Mouse (Mus musculus) kidney, embryonic 15.5 days (tissue): Measurements from ENCODE around the gene Elk4. TPM values are rescaled to one million over a fixed set of nuclear protein-coding genes. Genes with fewer than 3 reads are reported as not detected.

Experiments used
- ATAC-seq: fragments of 200-750 bp; cut with Nextera tagmentation; replicated peaks from 2 replicates; pipeline ENCODE4 v1.8.0; 2017; ENCODE audit warnings: moderate TSS enrichment; ENCODE audit not compliant: low FRiP score
- H3K27ac ChIP-seq: fragments of 300-500 bp; sonication (generic); 2 replicates; pipeline ENCODE4 v1.5.1; 2015; ENCODE audit warnings: mild to moderate bottlenecking, inconsistent platforms
- H3K27me3 ChIP-seq: fragments of 300-500 bp; sonication (generic); 2 replicates; pipeline ENCODE4 v1.6.1; 2015; ENCODE audit warnings: inconsistent platforms
- H3K36me3 ChIP-seq: fragments of 300-500 bp; sonication (generic); 2 replicates; pipeline ENCODE4 v1.6.1; 2015; ENCODE audit warnings: inconsistent platforms
- H3K4me1 ChIP-seq: fragments of 300-500 bp; sonication (generic); 2 replicates; pipeline ENCODE4 v1.6.1; 2015; ENCODE audit warnings: inconsistent platforms
- H3K4me2 ChIP-seq: fragments of 300-500 bp; sonication (generic); 2 replicates; pipeline ENCODE4 v1.6.1; 2015; ENCODE audit warnings: moderate library complexity, mild to moderate bottlenecking, inconsistent platforms
- H3K4me3 ChIP-seq: fragments of 300-500 bp; sonication (generic); replicated peaks from 2 replicates; pipeline ENCODE4 v1.5.1; 2015; ENCODE audit warnings: mild to moderate bottlenecking, inconsistent platforms
- H3K9ac ChIP-seq: fragments of 300-500 bp; sonication (generic); 2 replicates; pipeline ENCODE4 v1.6.1; 2015; ENCODE audit warnings: mild to moderate bottlenecking, inconsistent platforms
- H3K9me3 ChIP-seq: fragments of 300-500 bp; sonication (generic); replicated peaks from 2 replicates; pipeline ENCODE4 v1.6.1; 2016; ENCODE audit warnings: inconsistent platforms
- WGBS: fragments of 180-500 bp; shearing (Covaris S2); methylation state at CpG from one replicate; pipeline ENCODE4 v1.1.7; 2015; ENCODE audit warnings: mixed read lengths; 5-methylcytosine and 5-hydroxymethylcytosine counted together
- polyA plus RNA-seq: library from polyadenylated mRNA; unstranded; fragments of >200 nt; fragmentation: Nextera tagmentation; extraction: Ambion mirVana; gene quantifications from 2 replicates; pipeline ENCODE4 v1.2.1, GENCODE M21; 2015

Gene Elk4
- polyA plus RNA-seq, 1 experiment from 2014 or later, result 24.1 TPM

DNA sequence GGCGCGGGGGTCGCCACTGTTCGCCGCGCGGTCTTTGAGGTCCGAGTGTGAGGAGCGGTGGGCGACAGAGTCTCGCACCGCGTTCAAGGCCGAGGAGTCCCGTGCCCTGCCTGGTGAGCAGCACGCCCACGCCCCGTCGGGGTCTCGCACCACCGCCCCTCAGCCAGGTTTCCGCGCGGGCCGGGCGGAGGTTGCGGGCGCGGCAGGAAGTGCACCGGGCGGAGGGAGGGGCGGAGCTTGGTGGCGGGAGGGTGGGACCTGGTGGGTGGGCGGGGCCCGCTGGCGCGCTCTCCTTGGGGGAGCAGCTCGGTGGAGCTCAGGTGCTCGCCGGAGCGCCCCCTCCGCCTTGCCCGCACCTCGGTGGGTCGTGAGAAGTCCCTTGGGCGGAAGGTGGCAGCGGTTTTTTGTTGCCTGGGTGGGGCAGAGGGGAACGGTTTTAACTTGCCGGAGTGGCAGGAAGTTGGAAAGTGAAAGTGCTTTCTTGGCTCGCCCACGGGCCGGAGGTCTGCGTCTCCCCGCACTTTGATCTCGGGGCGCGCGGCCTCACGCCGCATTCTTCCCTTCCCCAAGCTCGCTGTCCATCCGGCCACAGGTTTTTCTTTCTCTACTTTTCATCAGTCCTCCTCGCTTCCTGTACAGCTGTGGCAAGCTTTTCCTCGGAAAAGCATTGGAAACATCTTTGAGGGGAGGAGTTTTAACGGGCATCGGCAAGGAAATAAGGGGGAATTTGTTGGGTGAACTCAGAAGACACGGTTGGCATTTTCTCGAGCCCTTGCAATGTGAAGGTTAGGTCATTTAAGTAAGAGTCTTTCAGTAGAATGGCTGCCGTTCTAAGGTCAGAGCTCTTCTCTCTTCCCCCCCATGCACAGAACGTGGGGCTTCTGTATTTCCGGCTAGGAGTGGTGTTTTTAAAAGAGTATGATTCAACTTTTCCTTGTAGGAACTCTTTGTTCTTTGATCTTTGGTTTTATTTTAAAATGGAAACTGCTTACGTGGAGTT is 721 bp downstream of the Elk4 start:
- WGBS, result under 1% methylated on average over 70 of the region's 72 CpGs
- H3K4me3 ChIP-seq, result peak overlapping the region; percentile 86
- H3K27ac ChIP-seq, result peak overlapping the region; percentile 100
- H3K9ac ChIP-seq, result peak overlapping the region; percentile 94
- peak; percentile 94 for ATAC-seq
- H3K36me3 ChIP-seq, result no peaks in the 10 kb centered on the region
- no peaks in the 10 kb centered on the region for H3K9me3 ChIP-seq
- H3K27me3 ChIP-seq, result no peaks in the 10 kb centered on the region
- H3K4me2 ChIP-seq, result peak overlapping the region; percentile 69
- H3K4me1 ChIP-seq, result peaks cover 39% of the 10 kb centered on the region

GRCm38 (mm10) chr1:132008881-132009644 is 1.7 kb downstream of the Elk4 start:
- peak overlapping the region; percentile 100 for H3K27ac ChIP-seq
- no peaks in the 10 kb centered on the region for H3K9me3 ChIP-seq
- H3K4me3 ChIP-seq, result peak overlapping the region; percentile 86
- WGBS, result 38% methylated on average over 8 of the region's 8 CpGs
- peaks cover 39% of the 10 kb centered on the region for H3K4me1 ChIP-seq
- H3K36me3 ChIP-seq, result no peaks in the 10 kb centered on the region
- ATAC-seq, result no peak
- H3K9ac ChIP-seq, result peak overlapping the region; percentile 94
- no peaks in the 10 kb centered on the region for H3K27me3 ChIP-seq
- H3K4me2 ChIP-seq, result peak overlapping the region; percentile 69

- no peak for ATAC-seq
- H3K36me3 ChIP-seq, result peaks cover 17% of the 10 kb centered on the region
- 73% methylated on average over 17 of the region's 17 CpGs for WGBS
- H3K9ac ChIP-seq, result no peak overlapping the region
- H3K27ac ChIP-seq, result peak overlapping the region; percentile 43; the same call in 1 of the 2 replicates
- no peaks in the 10 kb centered on the region for H3K27me3 ChIP-seq
- peaks cover 36% of the 10 kb centered on the region for H3K4me1 ChIP-seq
- H3K4me3 ChIP-seq, result no peak overlapping the region
- H3K9me3 ChIP-seq, result no peaks in the 10 kb centered on the region
- peak overlapping the region; percentile 5; the same call in 1 of the 2 replicates for H3K4me2 ChIP-seq
Measured at GRCm38 (mm10) chr1:132010632-132011501, 3.5 kb downstream of the Elk4 start.

DNA sequence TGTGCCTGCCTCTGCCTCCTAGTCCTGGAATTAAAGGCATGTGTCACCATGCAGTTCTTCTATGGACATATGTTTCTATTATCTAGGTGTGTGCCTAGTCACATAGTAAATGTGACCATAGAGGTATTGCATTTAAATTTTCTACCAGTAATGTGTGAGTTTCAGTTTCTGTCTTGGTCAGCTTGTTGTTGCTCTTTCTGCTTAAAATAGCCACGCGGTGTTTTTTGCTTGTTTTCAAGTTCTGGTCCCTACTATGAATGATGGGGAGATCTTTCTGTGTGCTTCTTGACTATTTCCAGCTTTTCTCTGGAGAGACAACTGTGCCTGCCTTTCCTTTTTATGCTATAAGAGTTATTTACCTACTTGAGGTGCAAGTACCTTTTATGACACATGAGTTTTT is 4.4 kb downstream of the Elk4 start:
- no peak overlapping the region for H3K4me2 ChIP-seq
- no peak overlapping the region for H3K9ac ChIP-seq
- WGBS, result 79% methylated on average over 2 of the region's 2 CpGs
- H3K9me3 ChIP-seq, result no peaks in the 10 kb centered on the region
- no peak overlapping the region for H3K4me3 ChIP-seq
- H3K4me1 ChIP-seq, result peaks cover 32% of the 10 kb centered on the region
- no peaks in the 10 kb centered on the region for H3K27me3 ChIP-seq
- peaks cover 23% of the 10 kb centered on the region for H3K36me3 ChIP-seq
- no peak overlapping the region for H3K27ac ChIP-seq
- ATAC-seq, result no peak

DNA sequence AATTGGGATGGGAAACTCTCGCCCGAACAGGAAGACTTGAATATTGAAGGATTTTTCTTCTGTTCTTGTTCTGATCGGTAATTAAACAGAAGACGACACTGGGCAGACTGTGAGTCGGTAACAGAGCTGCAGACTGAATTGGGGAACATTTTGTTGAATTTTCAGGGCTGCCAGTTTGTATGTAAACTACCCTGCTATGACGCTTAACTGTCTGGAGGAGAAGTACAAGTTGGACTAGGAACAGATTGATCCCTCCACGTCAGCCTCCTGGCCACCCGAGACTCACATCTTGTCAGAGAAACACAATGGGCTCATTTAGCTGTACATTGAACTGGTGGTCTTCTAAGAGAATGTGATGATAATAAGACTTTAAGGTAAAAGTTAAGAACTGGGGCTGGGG is 5.5 kb downstream of the Elk4 start:
- ATAC-seq, result no peak
- Histone ChIP-seq H3K9ac (no peak overlapping the region), H3K27me3 (no peaks in the 10 kb centered on the region), H3K27ac (no peak overlapping the region), H3K9me3 (no peaks in the 10 kb centered on the region), H3K36me3 (peaks cover 34% of the 10 kb centered on the region), H3K4me1 (peaks cover 31% of the 10 kb centered on the region), H3K4me3 (no peak overlapping the region), H3K4me2 (no peak overlapping the region)
- WGBS, result 90% methylated on average over 8 of the region's 8 CpGs

- no peak overlapping the region for H3K4me3 ChIP-seq
- H3K4me2 ChIP-seq, result no peak overlapping the region
- H3K9me3 ChIP-seq, result no peaks in the 10 kb centered on the region
- no peak for ATAC-seq
- peaks cover 19% of the 10 kb centered on the region for H3K4me1 ChIP-seq
- no peak overlapping the region for H3K27ac ChIP-seq
- H3K36me3 ChIP-seq, result peaks cover 53% of the 10 kb centered on the region
- no peaks in the 10 kb centered on the region for H3K27me3 ChIP-seq
- H3K9ac ChIP-seq, result no peak overlapping the region
- 83% methylated on average over 1 of the region's 1 CpGs for WGBS
Measured at GRCm38 (mm10) chr1:132014800-132015199, 7.4 kb downstream of the Elk4 start.

DNA sequence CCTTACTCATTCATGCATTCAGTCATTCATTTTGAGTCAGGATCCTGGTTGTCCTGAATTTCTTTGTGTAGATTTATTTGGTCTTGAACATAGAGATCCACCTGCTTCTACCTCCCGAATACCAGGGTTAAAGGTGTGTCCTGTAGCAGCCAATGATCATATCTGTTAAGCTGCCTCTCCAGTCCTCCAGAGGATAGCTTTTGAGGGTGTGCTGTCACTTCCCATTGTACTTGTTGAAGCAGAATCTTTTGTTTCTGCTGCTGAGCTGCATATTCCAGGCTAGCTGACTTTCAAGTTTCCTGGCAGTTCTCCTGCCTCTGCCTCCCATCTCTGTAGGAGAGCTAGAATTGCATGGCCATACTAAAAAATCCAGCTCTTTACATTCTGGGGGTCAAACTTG is 9.3 kb downstream of the Elk4 start:
- Histone ChIP-seq H3K9ac (no peak overlapping the region), H3K4me3 (no peak overlapping the region), H3K4me2 (no peak overlapping the region), H3K27me3 (no peaks in the 10 kb centered on the region), H3K9me3 (no peaks in the 10 kb centered on the region), H3K27ac (no peak overlapping the region), H3K4me1 (0 out of 2 replicates have a peak, but pooled peaks cover 6% of the 10 kb centered on the region), H3K36me3 (peaks cover 69% of the 10 kb centered on the region)
- no peak for ATAC-seq
- WGBS, result 94% methylated on average over 1 of the region's 1 CpGs

GRCm38 (mm10) chr1:132019876-132020275 is 12.5 kb downstream of the Elk4 start:
- H3K9me3 ChIP-seq, result no peaks in the 10 kb centered on the region
- no peak overlapping the region for H3K4me2 ChIP-seq
- no peak overlapping the region for H3K9ac ChIP-seq
- no peaks in the 10 kb centered on the region for H3K4me1 ChIP-seq
- WGBS, result 95% methylated on average over 7 of the region's 7 CpGs
- H3K27me3 ChIP-seq, result no peaks in the 10 kb centered on the region
- H3K36me3 ChIP-seq, result peaks cover 93% of the 10 kb centered on the region
- no peak overlapping the region for H3K27ac ChIP-seq
- H3K4me3 ChIP-seq, result no peak overlapping the region
- no peak for ATAC-seq

DNA sequence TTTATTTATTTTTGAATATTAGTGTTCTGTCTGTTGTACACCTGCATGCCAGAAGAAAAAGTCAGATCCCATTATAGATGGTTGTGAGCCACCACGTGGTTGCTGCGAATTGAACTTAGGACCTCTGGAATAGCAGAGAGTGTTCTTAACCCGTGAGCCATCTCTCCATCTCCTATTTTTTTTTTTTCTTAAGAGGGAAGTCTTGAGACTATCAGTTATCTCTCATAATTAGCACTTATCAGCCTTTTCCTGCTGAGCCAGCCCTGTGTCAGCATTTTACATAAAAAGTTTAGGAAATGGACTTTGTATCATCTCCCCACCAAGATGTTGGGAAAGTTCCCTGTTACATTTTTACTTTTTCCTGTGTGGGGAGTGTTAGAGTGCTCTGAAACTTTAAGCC is 14.7 kb downstream of the Elk4 start:
- WGBS, result 82% methylated on average over 3 of the region's 3 CpGs
- no peak overlapping the region for H3K4me3 ChIP-seq
- no peaks in the 10 kb centered on the region for H3K9me3 ChIP-seq
- no peaks in the 10 kb centered on the region for H3K4me1 ChIP-seq
- H3K4me2 ChIP-seq, result no peak overlapping the region
- no peak overlapping the region for H3K27ac ChIP-seq
- H3K9ac ChIP-seq, result no peak overlapping the region
- ATAC-seq, result no peak
- H3K27me3 ChIP-seq, result no peaks in the 10 kb centered on the region
- peaks cover 91% of the 10 kb centered on the region for H3K36me3 ChIP-seq

GRCm38 (mm10) chr1:132026925-132027646 is 19.7 kb downstream of the Elk4 start:
- Histone ChIP-seq H3K4me2 (no peak overlapping the region), H3K4me3 (no peak overlapping the region), H3K27me3 (no peaks in the 10 kb centered on the region), H3K4me1 (no peaks in the 10 kb centered on the region), H3K36me3 (peaks cover 92% of the 10 kb centered on the region), H3K9ac (no peak overlapping the region), H3K27ac (no peak overlapping the region), H3K9me3 (no peaks in the 10 kb centered on the region)
- whole genome bisulfite sequencing, result 94% methylated on average over 11 of the region's 11 CpGs
- peak; percentile 58; the same call in 1 of the 2 replicates for ATAC-seq

DNA sequence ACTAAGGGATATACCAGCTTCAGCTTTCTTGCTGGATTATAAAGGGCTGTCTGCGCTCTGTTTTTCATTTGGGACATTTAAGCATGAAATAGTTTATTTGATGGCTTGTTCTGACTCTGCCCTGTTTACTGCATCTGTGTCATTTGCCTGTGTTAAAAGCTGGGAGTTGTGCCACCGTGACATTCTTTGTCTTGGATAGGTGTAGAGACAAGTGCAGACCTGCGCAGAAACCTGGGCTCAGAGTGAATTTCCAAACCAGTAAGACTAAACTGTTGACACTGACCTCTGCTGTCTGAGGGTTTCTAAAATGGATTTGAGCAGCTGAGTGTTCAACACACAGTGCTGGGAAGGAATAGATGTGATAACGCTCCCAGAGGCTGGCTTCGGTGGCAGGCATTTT is 20.6 kb downstream of the Elk4 start:
- 88% methylated on average over 5 of the region's 5 CpGs for WGBS
- Histone ChIP-seq H3K9me3 (no peaks in the 10 kb centered on the region), H3K36me3 (peaks cover 92% of the 10 kb centered on the region), H3K4me2 (no peak overlapping the region), H3K27ac (no peak overlapping the region), H3K4me1 (no peaks in the 10 kb centered on the region), H3K27me3 (no peaks in the 10 kb centered on the region), H3K4me3 (no peak overlapping the region), H3K9ac (no peak overlapping the region)
- no peak for ATAC-seq
